Comparison of ENCODE assay signal across 16 mouse cellular contexts in genomic region chr2:18699401-18699990, GRCm38 (mm10). TPM values are rescaled to one million over a fixed set of nuclear protein-coding genes. Genes with fewer than 3 reads are reported as not detected.
DNase-seq lines count a peak whose midpoint lies in the region; ATAC-seq and TF ChIP-seq lines count a peak whose summit lies in the region.
"Had no signal": no experiment of that assay in that cellular context is flagged by ENCODE, and none has a peak within 500 bp of the region (broad histone marks: within the 10 kb centered on the region; RNA-seq: fewer than 3 reads in every experiment).

No protein-coding gene starts in this region.

- no peak for ATAC-seq in forebrain, embryonic 12.5 days (ENCODE audit: low FRiP score)
- ATAC-seq in forebrain, embryonic 16.5 days = no peak
- ATAC-seq in intestine, embryonic 14.5 days (replicated peaks; ENCODE audit: low FRiP score, low TSS enrichment, low read depth) = no peak
- no peak for ATAC-seq in intestine, postnatal 0 days
- 0 out of 2 replicates have a peak, but pooled peaks have one; percentile 13 for ATAC-seq in granulocyte monocyte progenitor cell, adult 5-6 weeks (replicated peaks; ENCODE audit: poor library complexity, severe bottlenecking)

- H3K36me3 ChIP-seq in forebrain, embryonic 12.5 days (replicated peaks) = no peaks in the 10 kb centered on the region
- no peaks in the 10 kb centered on the region for H3K36me3 ChIP-seq in forebrain, embryonic 16.5 days (ENCODE audit: control insufficient read depth, insufficient read depth)
- no peaks in the 10 kb centered on the region for H3K36me3 ChIP-seq in intestine, embryonic 14.5 days (ENCODE audit: control insufficient read depth, insufficient read depth, low read length)
- H3K36me3 ChIP-seq in intestine, postnatal 0 days (ENCODE audit: control insufficient read depth, insufficient read depth) = no peaks in the 10 kb centered on the region
- H3K36me3 ChIP-seq: forebrain, embryonic 15.5 days; lung, embryonic 15.5 days had no signal

- H3K9ac ChIP-seq in forebrain, embryonic 12.5 days = no peak overlapping the region
- H3K9ac ChIP-seq in forebrain, embryonic 16.5 days (replicated peaks; ENCODE audit: low read depth, low read length) = no peak overlapping the region
- no peak overlapping the region for H3K9ac ChIP-seq in intestine, embryonic 14.5 days (ENCODE audit: low read length)
- no peak overlapping the region for H3K9ac ChIP-seq in intestine, postnatal 0 days (ENCODE audit: low read depth, low read length)
- H3K9ac ChIP-seq: forebrain, embryonic 15.5 days; lung, embryonic 15.5 days had no signal

- H3K4me2 ChIP-seq in forebrain, embryonic 12.5 days = no peak overlapping the region
- no peak overlapping the region for H3K4me2 ChIP-seq in forebrain, embryonic 16.5 days (ENCODE audit: low read length)
- H3K4me2 ChIP-seq in intestine, embryonic 14.5 days (ENCODE audit: low read length) = no peak overlapping the region
- no peak overlapping the region for H3K4me2 ChIP-seq in intestine, postnatal 0 days (replicated peaks; ENCODE audit: low read depth)

- DNase-seq in intestine, embryonic 14.5 days (ENCODE audit: low spot score) = peak; percentile 60
- DNase-seq in B cell, adult 2 months = peak; percentile 11 to 19
- DNase-seq in adrenal gland, postnatal 4 days (ENCODE audit: low spot score in 2 of 2) = no peak
- DNase-seq in layer of hippocampus, adult 9-11 months = no peak
- DNase-seq: cerebellum, adult 11-12 months; left cerebral cortex, postnatal 4 days; right cerebral cortex, postnatal 25 days had no signal

- under 1% methylated on average over 11 of the region's 11 CpGs for WGBS in forebrain, embryonic 12.5 days
- WGBS in forebrain, embryonic 16.5 days = 2% methylated on average over 11 of the region's 11 CpGs
- 2% methylated on average over 11 of the region's 11 CpGs for WGBS in intestine, embryonic 14.5 days
- 3% methylated on average over 11 of the region's 11 CpGs for WGBS in intestine, postnatal 0 days

- H3K4me3 ChIP-seq in forebrain, embryonic 12.5 days (replicated peaks) = peak overlapping the region; percentile 13; the same call in 1 of the 2 replicates
- no peak overlapping the region for H3K4me3 ChIP-seq in forebrain, embryonic 16.5 days (replicated peaks; ENCODE audit: low read length)
- H3K4me3 ChIP-seq in intestine, embryonic 14.5 days (ENCODE audit: low read depth, low read length) = no peak overlapping the region
- H3K4me3 ChIP-seq in intestine, postnatal 0 days (ENCODE audit: low read depth, low read length) = no peak overlapping the region

- H3K4me1 ChIP-seq in forebrain, embryonic 12.5 days = peaks cover 14% of the 10 kb centered on the region
- H3K4me1 ChIP-seq in forebrain, embryonic 16.5 days (replicated peaks; ENCODE audit: control insufficient read depth, insufficient read depth, low read length) = peaks cover 14% of the 10 kb centered on the region
- H3K4me1 ChIP-seq in intestine, embryonic 14.5 days (replicated peaks; ENCODE audit: control insufficient read depth, insufficient read depth, low read length) = no peaks in the 10 kb centered on the region; the same call in 1 of the 2 replicates
- no peaks in the 10 kb centered on the region for H3K4me1 ChIP-seq in intestine, postnatal 0 days (replicated peaks; ENCODE audit: control insufficient read depth, insufficient read depth, low read length)

- no peak overlapping the region for H3K27ac ChIP-seq in forebrain, embryonic 12.5 days
- no peak overlapping the region for H3K27ac ChIP-seq in forebrain, embryonic 16.5 days (ENCODE audit: low read length)
- H3K27ac ChIP-seq in intestine, embryonic 14.5 days (ENCODE audit: low read depth) = no peak overlapping the region
- no peak overlapping the region for H3K27ac ChIP-seq in intestine, postnatal 0 days (ENCODE audit: low read depth, low read length)
- H3K27ac ChIP-seq: forebrain, embryonic 15.5 days; kidney, postnatal 0 days; lung, embryonic 15.5 days had no signal

- no peaks in the 10 kb centered on the region for H3K9me3 ChIP-seq in forebrain, embryonic 12.5 days
- no peaks in the 10 kb centered on the region for H3K9me3 ChIP-seq in forebrain, embryonic 16.5 days (ENCODE audit: control insufficient read depth, low read length)
- no peaks in the 10 kb centered on the region for H3K9me3 ChIP-seq in intestine, embryonic 14.5 days (ENCODE audit: control insufficient read depth, low read length)
- H3K9me3 ChIP-seq in intestine, postnatal 0 days (ENCODE audit: control insufficient read depth) = no peaks in the 10 kb centered on the region
- H3K9me3 ChIP-seq: forebrain, embryonic 15.5 days; lung, embryonic 15.5 days had no signal

- H3K27me3 ChIP-seq in forebrain, embryonic 12.5 days = peaks cover 62% of the 10 kb centered on the region
- peaks cover 43% of the 10 kb centered on the region for H3K27me3 ChIP-seq in forebrain, embryonic 16.5 days (replicated peaks; ENCODE audit: control insufficient read depth, insufficient read depth, low read length)
- H3K27me3 ChIP-seq in intestine, embryonic 14.5 days (replicated peaks; ENCODE audit: control insufficient read depth, insufficient read depth, low read length) = peaks cover 85% of the 10 kb centered on the region
- peaks cover 79% of the 10 kb centered on the region for H3K27me3 ChIP-seq in intestine, postnatal 0 days (replicated peaks; ENCODE audit: control insufficient read depth, insufficient read depth, low read length)

- no peak for TF ChIP-seq CTCF in intestine, postnatal 0 days (IDR thresholded peaks at IDR 0.05; ENCODE audit: low read depth)

RNA-seq across cellular contexts. Expression of gene Spag6, which starts 5.7 kb away (rescaled TPM):
- polyA plus RNA-seq in forebrain, embryonic 12.5 days (2016; fragmentation: Nextera tagmentation; extraction: Ambion mirVana) = 0.18 and 0.50 TPM in 2 replicates
- not detected in 2 replicates for polyA plus RNA-seq in forebrain, embryonic 16.5 days (2015; fragmentation: Nextera tagmentation; extraction: Ambion mirVana)
- polyA plus RNA-seq in intestine, embryonic 14.5 days (2014; fragmentation: Nextera tagmentation; extraction: Ambion mirVana) = not detected in 2 replicates
- 0.08 TPM in 1 of 2 replicates, not detected in the other for polyA plus RNA-seq in intestine, postnatal 0 days (2015; fragmentation: Nextera tagmentation; extraction: Ambion mirVana)
- not detected in 2 replicates for total RNA-seq in granulocyte monocyte progenitor cell, adult 5-6 weeks (2014; fragmentation: Nextera tagmentation)
- not detected in 2 replicates for total RNA-seq in granulocyte monocyte progenitor cell, adult 5-6 weeks (2017)
- total RNA-seq in adrenal gland, postnatal 4 days (2021) = 1 to 10 TPM; 1.2 to 1.4 TPM
- total RNA-seq: MEL; monocyte, adult 5-6 weeks had no signal
- polyA plus RNA-seq: forebrain, embryonic 15.5 days had no signal

RNA-seq across cellular contexts. Expression of gene Bmi1, which starts 22.7 kb away (rescaled TPM):
- 42.0 and 43.9 TPM in 2 replicates for polyA plus RNA-seq in forebrain, embryonic 12.5 days (2016; fragmentation: Nextera tagmentation; extraction: Ambion mirVana)
- polyA plus RNA-seq in forebrain, embryonic 16.5 days (2015; fragmentation: Nextera tagmentation; extraction: Ambion mirVana) = 34.8 and 40.9 TPM in 2 replicates
- 20.7 and 25.1 TPM in 2 replicates for polyA plus RNA-seq in intestine, embryonic 14.5 days (2014; fragmentation: Nextera tagmentation; extraction: Ambion mirVana)
- polyA plus RNA-seq in intestine, postnatal 0 days (2015; fragmentation: Nextera tagmentation; extraction: Ambion mirVana) = 9.9 and 10.3 TPM in 2 replicates
- total RNA-seq in granulocyte monocyte progenitor cell, adult 5-6 weeks (2014; fragmentation: Nextera tagmentation) = 31.9 and 32.1 TPM in 2 replicates
- 26.6 and 41.9 TPM in 2 replicates for total RNA-seq in granulocyte monocyte progenitor cell, adult 5-6 weeks (2017)
- 10 to 100 TPM; 46.6 to 50.7 TPM for total RNA-seq in adrenal gland, postnatal 4 days (2021)

RNA-seq across cellular contexts. Expression of gene Commd3, which starts 27.3 kb away (rescaled TPM):
- 156 and 162 TPM in 2 replicates for polyA plus RNA-seq in forebrain, embryonic 12.5 days (2016; fragmentation: Nextera tagmentation; extraction: Ambion mirVana)
- polyA plus RNA-seq in forebrain, embryonic 16.5 days (2015; fragmentation: Nextera tagmentation; extraction: Ambion mirVana) = 291 TPM in 2 replicates
- polyA plus RNA-seq in intestine, embryonic 14.5 days (2014; fragmentation: Nextera tagmentation; extraction: Ambion mirVana) = 199 and 202 TPM in 2 replicates
- 205 and 218 TPM in 2 replicates for polyA plus RNA-seq in intestine, postnatal 0 days (2015; fragmentation: Nextera tagmentation; extraction: Ambion mirVana)
- 107 and 136 TPM in 2 replicates for total RNA-seq in granulocyte monocyte progenitor cell, adult 5-6 weeks (2014; fragmentation: Nextera tagmentation)
- total RNA-seq in granulocyte monocyte progenitor cell, adult 5-6 weeks (2017) = 205 and 217 TPM in 2 replicates
- total RNA-seq in adrenal gland, postnatal 4 days (2021) = 100 to 1,000 TPM; 117 to 135 TPM

Comparison
In these comparisons a context has a peak if more than half of its experiments do, and no peak if none do; other contexts are left out.
1. DNase-seq: peak in intestine, embryonic 14.5 days (single experiment) and B cell, adult 2 months (2 of 2); none in adrenal gland, postnatal 4 days (0 of 2) and layer of hippocampus, adult 9-11 months (single experiment).